Mouse (Mus musculus): ENCODE data around the gene Dhx58. TPM values are rescaled to one million over a fixed set of nuclear protein-coding genes. Genes with fewer than 3 reads are reported as not detected.

Dhx58 gene
- 3.4 and 5.2 TPM in 2 replicates for polyA plus RNA-seq (2015; fragmentation: Nextera tagmentation; extraction: Ambion mirVana)

DNA sequence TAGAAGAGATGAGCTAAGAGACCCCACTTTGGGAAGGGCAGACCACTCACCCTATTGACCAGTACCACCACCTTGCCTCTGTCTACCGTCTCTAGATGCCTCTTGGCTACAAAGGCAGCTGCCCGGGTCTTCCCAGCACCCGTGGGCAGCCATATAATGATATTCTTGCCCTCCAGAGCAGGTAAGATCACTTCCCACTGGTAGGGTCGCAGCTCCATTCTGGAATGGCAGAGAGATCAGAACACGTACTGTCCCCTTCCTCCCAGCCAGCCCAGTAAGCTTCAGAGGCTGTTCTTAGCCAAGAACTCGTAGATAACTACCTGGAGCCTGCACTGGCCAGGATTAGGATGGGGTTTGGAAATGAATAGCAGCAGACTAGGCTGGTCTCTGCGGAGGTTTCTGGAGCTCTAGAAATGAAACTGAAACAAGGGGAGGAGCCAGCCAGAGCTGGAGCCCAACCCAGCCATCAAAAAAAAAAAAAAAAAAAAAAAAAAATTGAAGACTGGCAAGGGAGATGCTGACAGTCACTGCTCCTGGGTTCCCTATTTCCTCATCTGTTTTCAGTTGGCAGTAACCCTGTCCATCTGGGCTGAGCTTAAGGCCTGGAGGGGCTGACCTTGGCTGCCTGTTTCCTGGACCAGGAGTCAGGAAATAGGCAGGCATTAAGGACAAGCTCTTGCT lies at the start of gene Dhx58:
Gene Dhx58 (minus strand): TSS at position 421 of the 681 bp plus-strand sequence.
- Histone ChIP-seq H3K9ac (0 out of 2 replicates have a peak within 1 kb of the TSS, but pooled peaks have one; percentile 37), H3K27ac (no peak within 1 kb of the TSS; the same call in 1 of the 2 replicates), H3K4me2 (peak within 1 kb of the TSS; percentile 26), H3K9me3 (no peaks in the 10 kb centered on the region), H3K4me1 (peaks cover 23% of the 10 kb centered on the region), H3K27me3 (0 out of 2 replicates have a peak, but pooled peaks cover 4% of the 10 kb centered on the region), H3K4me3 (no peak within 1 kb of the TSS), H3K36me3 (peaks cover 43% of the 10 kb centered on the region)
- WGBS = 56% methylated on average over 7 of the region's 7 CpGs
- no peak for ATAC-seq (ENCODE audit: insufficient number of reproducible peaks, insufficient read depth, low FRiP score, low TSS enrichment, low read depth)

GRCm38 (mm10) chr11:100752294-100752693 lies 48.2 kb upstream of the Dhx58 start:
- WGBS = 50% methylated on average over 10 of the region's 10 CpGs

GRCm38 (mm10) chr11:100750127-100750526 lies 46.1 kb upstream of the Dhx58 start:
- H3K4me1 ChIP-seq = no peaks in the 10 kb centered on the region
- no peaks in the 10 kb centered on the region for H3K36me3 ChIP-seq
- H3K9me3 ChIP-seq = no peaks in the 10 kb centered on the region
- H3K27ac ChIP-seq = no peak overlapping the region
- 92% methylated on average over 16 of the region's 16 CpGs for WGBS
- no peak overlapping the region for H3K4me2 ChIP-seq
- no peak overlapping the region for H3K4me3 ChIP-seq
- no peak for ATAC-seq (ENCODE audit: insufficient number of reproducible peaks, insufficient read depth, low FRiP score, low TSS enrichment, low read depth)
- H3K9ac ChIP-seq = no peak overlapping the region
- H3K27me3 ChIP-seq = peaks cover 28% of the 10 kb centered on the region

More at GRCm38 (mm10) chr11:100752294-100752693, 48.2 kb upstream of the Dhx58 start:
- no peak overlapping the region for H3K9ac ChIP-seq
- H3K4me3 ChIP-seq = no peak overlapping the region
- no peaks in the 10 kb centered on the region for H3K9me3 ChIP-seq
- ATAC-seq (ENCODE audit: insufficient number of reproducible peaks, insufficient read depth, low FRiP score, low TSS enrichment, low read depth) = no peak
- no peak overlapping the region for H3K4me2 ChIP-seq
- no peaks in the 10 kb centered on the region for H3K4me1 ChIP-seq
- peaks cover 28% of the 10 kb centered on the region for H3K27me3 ChIP-seq
- no peak overlapping the region for H3K27ac ChIP-seq
- no peaks in the 10 kb centered on the region for H3K36me3 ChIP-seq

DNA sequence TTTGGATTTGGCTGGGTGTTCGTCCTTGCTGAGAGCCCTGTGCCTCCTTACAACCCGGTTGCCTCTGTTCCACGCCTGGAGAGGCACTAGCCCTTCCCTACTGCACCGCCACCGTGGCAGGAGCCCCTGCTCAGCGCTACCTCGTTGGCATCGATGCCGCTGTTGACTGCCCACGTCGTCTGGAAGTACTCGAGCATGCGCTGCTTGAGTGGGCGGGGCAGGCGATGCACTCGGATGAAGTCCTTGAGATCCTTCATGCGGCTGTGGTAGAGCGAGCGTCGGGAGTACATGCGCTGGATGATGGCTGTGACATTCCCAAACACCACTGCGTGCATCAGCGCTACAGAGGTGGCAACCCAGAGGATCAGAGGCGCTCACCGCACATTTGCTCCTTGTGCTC lies 45.4 kb upstream of the Dhx58 start:
- Histone ChIP-seq H3K9me3 (no peaks in the 10 kb centered on the region), H3K27me3 (peaks cover 28% of the 10 kb centered on the region), H3K27ac (no peak overlapping the region), H3K4me2 (no peak overlapping the region; the same call in 1 of the 2 replicates), H3K36me3 (no peaks in the 10 kb centered on the region), H3K9ac (no peak overlapping the region), H3K4me3 (no peak overlapping the region), H3K4me1 (no peaks in the 10 kb centered on the region)
- WGBS = 54% methylated on average over 25 of the region's 25 CpGs
- ATAC-seq (ENCODE audit: insufficient number of reproducible peaks, insufficient read depth, low FRiP score, low TSS enrichment, low read depth) = no peak

- Histone ChIP-seq H3K4me2 (no peak overlapping the region), H3K27me3 (peaks cover 31% of the 10 kb centered on the region), H3K27ac (no peak overlapping the region), H3K9ac (no peak overlapping the region), H3K4me3 (no peak overlapping the region), H3K4me1 (no peaks in the 10 kb centered on the region), H3K36me3 (no peaks in the 10 kb centered on the region), H3K9me3 (no peaks in the 10 kb centered on the region)
- 81% methylated on average over 4 of the region's 4 CpGs for WGBS
- no peak for ATAC-seq (ENCODE audit: insufficient number of reproducible peaks, insufficient read depth, low FRiP score, low TSS enrichment, low read depth)
Measured at GRCm38 (mm10) chr11:100748620-100749019, 44.5 kb upstream of the Dhx58 start.

DNA sequence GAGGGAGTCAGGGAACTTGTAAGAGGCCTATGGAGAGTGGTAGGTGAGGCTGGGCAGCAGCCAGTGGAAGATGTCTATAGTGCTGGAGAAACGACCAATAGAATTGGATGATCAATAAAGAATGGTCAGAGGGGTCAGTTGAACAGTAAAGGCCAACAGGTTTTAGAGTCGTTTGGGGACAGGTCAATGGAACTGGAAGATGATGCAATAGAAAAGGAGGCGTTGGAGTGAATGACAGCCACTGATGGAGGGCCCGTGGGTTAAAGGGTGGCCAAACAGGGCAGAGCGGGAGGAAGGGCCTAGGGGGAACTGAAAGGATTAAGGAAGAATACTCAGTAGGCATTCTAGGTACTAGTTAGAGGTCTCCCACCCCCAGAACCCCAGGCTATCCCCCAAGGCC lies 43.0 kb upstream of the Dhx58 start:
- no peaks in the 10 kb centered on the region for H3K4me1 ChIP-seq
- 71% methylated on average over 5 of the region's 5 CpGs for WGBS
- no peak overlapping the region for H3K4me2 ChIP-seq
- ATAC-seq (ENCODE audit: insufficient number of reproducible peaks, insufficient read depth, low FRiP score, low TSS enrichment, low read depth) = no peak
- no peaks in the 10 kb centered on the region for H3K36me3 ChIP-seq
- H3K27me3 ChIP-seq = peaks cover 28% of the 10 kb centered on the region
- no peaks in the 10 kb centered on the region for H3K9me3 ChIP-seq
- no peak overlapping the region for H3K27ac ChIP-seq
- H3K9ac ChIP-seq = no peak overlapping the region
- H3K4me3 ChIP-seq = no peak overlapping the region

DNA sequence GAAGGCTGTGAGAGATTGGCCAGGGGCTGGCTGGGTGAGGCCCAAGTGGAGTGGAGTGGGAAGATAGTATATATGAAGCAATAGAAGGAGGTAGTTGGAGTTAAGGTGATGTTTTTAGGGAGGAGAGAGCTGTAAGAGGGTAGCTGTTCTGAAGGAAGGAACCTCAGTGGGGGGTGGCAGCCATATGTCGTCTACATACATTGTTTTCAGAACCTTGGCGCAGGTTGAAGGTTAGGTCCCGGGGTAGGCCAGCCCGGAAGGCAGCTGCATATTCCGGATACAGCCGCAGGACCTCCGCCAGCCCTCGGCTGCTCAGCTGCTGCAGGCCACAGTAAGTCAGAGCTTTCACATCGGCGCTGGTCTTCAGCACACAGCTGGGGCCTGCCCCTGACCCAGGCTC lies 42.5 kb upstream of the Dhx58 start:
- no peak overlapping the region for H3K4me3 ChIP-seq
- H3K9me3 ChIP-seq = no peaks in the 10 kb centered on the region
- peaks cover 28% of the 10 kb centered on the region for H3K27me3 ChIP-seq
- H3K36me3 ChIP-seq = no peaks in the 10 kb centered on the region
- no peak for ATAC-seq (ENCODE audit: insufficient number of reproducible peaks, insufficient read depth, low FRiP score, low TSS enrichment, low read depth)
- no peak overlapping the region for H3K9ac ChIP-seq
- WGBS = 80% methylated on average over 10 of the region's 10 CpGs
- no peaks in the 10 kb centered on the region for H3K4me1 ChIP-seq
- H3K4me2 ChIP-seq = no peak overlapping the region
- no peak overlapping the region for H3K27ac ChIP-seq

GRCm38 (mm10) chr11:100745085-100745484 lies 41.0 kb upstream of the Dhx58 start:
- no peak overlapping the region for H3K27ac ChIP-seq
- ATAC-seq (ENCODE audit: insufficient number of reproducible peaks, insufficient read depth, low FRiP score, low TSS enrichment, low read depth) = no peak
- no peak overlapping the region for H3K4me3 ChIP-seq
- H3K36me3 ChIP-seq = no peaks in the 10 kb centered on the region
- H3K9me3 ChIP-seq = no peaks in the 10 kb centered on the region
- no peaks in the 10 kb centered on the region for H3K4me1 ChIP-seq
- WGBS = 16% methylated on average over 6 of the region's 6 CpGs
- H3K27me3 ChIP-seq = peaks cover 22% of the 10 kb centered on the region
- H3K4me2 ChIP-seq = no peak overlapping the region
- no peak overlapping the region for H3K9ac ChIP-seq

DNA sequence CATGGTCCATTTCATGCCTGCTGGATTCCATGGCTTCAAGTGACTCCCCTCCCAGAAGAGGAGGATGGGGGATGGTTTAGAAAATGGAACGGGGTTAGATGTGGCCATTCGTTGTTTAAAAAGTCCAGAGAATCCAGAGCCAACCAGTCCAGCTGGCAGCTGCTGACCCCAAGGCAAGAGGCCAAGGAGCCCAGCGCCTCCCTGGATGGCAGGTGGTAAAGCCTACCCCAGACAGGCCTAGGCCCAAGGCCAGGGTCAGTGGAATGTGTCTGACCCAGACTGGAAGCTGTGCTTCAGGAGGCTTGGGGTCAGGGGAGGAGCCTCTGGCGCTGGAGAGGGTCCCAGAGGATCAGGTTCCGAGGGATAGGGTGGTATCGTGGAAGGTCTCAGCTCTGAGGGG lies 37.3 kb upstream of the Dhx58 start:
- H3K9me3 ChIP-seq = no peaks in the 10 kb centered on the region
- no peak overlapping the region for H3K27ac ChIP-seq
- H3K4me3 ChIP-seq = no peak overlapping the region
- H3K4me2 ChIP-seq = no peak overlapping the region
- 69% methylated on average over 6 of the region's 6 CpGs for WGBS
- H3K9ac ChIP-seq = no peak overlapping the region
- H3K27me3 ChIP-seq = peaks cover 4% of the 10 kb centered on the region; the same call in 1 of the 2 replicates
- ATAC-seq (ENCODE audit: insufficient number of reproducible peaks, insufficient read depth, low FRiP score, low TSS enrichment, low read depth) = no peak
- H3K4me1 ChIP-seq = peaks cover 10% of the 10 kb centered on the region
- H3K36me3 ChIP-seq = no peaks in the 10 kb centered on the region

DNA sequence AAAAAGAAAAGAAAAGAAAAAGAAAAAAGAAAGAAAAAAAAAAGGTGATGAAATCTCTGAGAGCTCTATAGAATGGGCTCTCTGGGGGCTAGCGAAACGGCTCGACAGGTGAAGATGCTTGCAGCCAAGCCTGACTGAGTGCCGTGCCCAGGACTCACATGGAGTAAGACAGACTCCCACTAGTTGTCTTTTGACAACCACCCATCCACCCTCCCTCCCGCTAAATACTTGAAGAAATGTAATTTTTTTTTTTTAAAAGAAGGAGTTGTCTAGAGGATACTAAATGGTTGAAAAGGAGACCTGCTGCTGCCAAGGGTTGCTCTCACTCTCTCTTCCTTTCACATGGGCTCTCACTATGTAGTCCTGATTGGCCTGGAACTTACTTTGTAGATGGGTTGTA lies 34.7 kb upstream of the Dhx58 start:
- peaks cover 21% of the 10 kb centered on the region for H3K4me1 ChIP-seq
- no peaks in the 10 kb centered on the region; the same call in 1 of the 2 replicates for H3K27me3 ChIP-seq
- no peak overlapping the region for H3K27ac ChIP-seq
- H3K4me3 ChIP-seq = peak overlapping the region; percentile 99
- WGBS = 22% methylated on average over 5 of the region's 5 CpGs
- ATAC-seq (ENCODE audit: insufficient number of reproducible peaks, insufficient read depth, low FRiP score, low TSS enrichment, low read depth) = no peak
- H3K9me3 ChIP-seq = no peaks in the 10 kb centered on the region
- no peaks in the 10 kb centered on the region for H3K36me3 ChIP-seq
- peak overlapping the region; percentile 67 for H3K9ac ChIP-seq
- H3K4me2 ChIP-seq = peak overlapping the region; percentile 82

GRCm38 (mm10) chr11:100738066-100738604 lies 34.1 kb upstream of the Dhx58 start, which contains the start of gene Rab5c:
Gene Rab5c (minus strand): TSS chr11:100738215.
- Histone ChIP-seq H3K27ac (peak within 1 kb of the TSS; percentile 67), H3K9me3 (no peaks in the 10 kb centered on the region), H3K9ac (peak within 1 kb of the TSS; percentile 95), H3K4me3 (peak within 1 kb of the TSS; percentile 99), H3K36me3 (no peaks in the 10 kb centered on the region), H3K27me3 (no peaks in the 10 kb centered on the region; the same call in 1 of the 2 replicates), H3K4me2 (peak within 1 kb of the TSS; percentile 82), H3K4me1 (peaks cover 21% of the 10 kb centered on the region)
- WGBS = under 1% methylated on average over 39 of the region's 39 CpGs
- ATAC-seq (ENCODE audit: insufficient number of reproducible peaks, insufficient read depth, low FRiP score, low TSS enrichment, low read depth) = peak; percentile 99
